Comparison of ENCODE assay signal across 12 mouse cellular contexts in genomic region chr17:57279591-57280224, GRCm38 (mm10). TPM values are rescaled to one million over a fixed set of nuclear protein-coding genes. Genes with fewer than 3 reads are reported as not detected.
DNase-seq lines count a peak whose midpoint lies in the region; ATAC-seq lines count a peak whose summit lies in the region.
"Had no signal": no experiment of that assay in that cellular context is flagged by ENCODE, and none has a peak within 500 bp of the region (broad histone marks: within the 10 kb centered on the region; RNA-seq: fewer than 3 reads in every experiment).

No protein-coding gene starts in this region.

- no peak overlapping the region for H3K9ac ChIP-seq in lung, embryonic 15.5 days
- H3K9ac ChIP-seq: midbrain, embryonic 13.5 days had no signal

- no peaks in the 10 kb centered on the region for H3K27me3 ChIP-seq in lung, embryonic 15.5 days

- no peaks in the 10 kb centered on the region for H3K9me3 ChIP-seq in lung, embryonic 15.5 days
- H3K9me3 ChIP-seq: midbrain, embryonic 13.5 days had no signal

- intact Hi-C loops in heart, postnatal 10 days (cut with DNase I), result no loop called here

- H3K4me3 ChIP-seq in lung, embryonic 15.5 days, result peak overlapping the region; percentile 5; the same call in 1 of the 2 replicates
- H3K4me3 ChIP-seq: heart, adult 2 months; midbrain, embryonic 13.5 days had no signal

- ATAC-seq in lung, embryonic 15.5 days (ENCODE audit: borderline replicate concordance, extremely low read depth, low FRiP score, low TSS enrichment), result no peak
- ATAC-seq: midbrain, embryonic 13.5 days; Patski had no signal

- no peak overlapping the region for H3K27ac ChIP-seq in lung, embryonic 15.5 days
- H3K27ac ChIP-seq: heart, adult 2 months; midbrain, embryonic 13.5 days had no signal

- 55% methylated on average over 9 of the region's 9 CpGs for WGBS in lung, embryonic 15.5 days

- H3K4me2 ChIP-seq in lung, embryonic 15.5 days, result no peak overlapping the region
- H3K4me2 ChIP-seq: midbrain, embryonic 13.5 days had no signal

- no peaks in the 10 kb centered on the region for H3K36me3 ChIP-seq in lung, embryonic 15.5 days
- H3K36me3 ChIP-seq: midbrain, embryonic 13.5 days had no signal

- peaks cover 15% of the 10 kb centered on the region for H3K4me1 ChIP-seq in lung, embryonic 15.5 days

- no peak for DNase-seq in lung, postnatal 10 days
- DNase-seq in T-cell, adult 2 months (ENCODE audit: low spot score), result peak; percentile 63
- DNase-seq in lung, postnatal 36 days, result peak; percentile 28
- DNase-seq in thymus, postnatal 10 days (ENCODE audit: low spot score in 2 of 2), result peak; percentile 72 to 75
- no peak for DNase-seq in frontal cortex, postnatal 14 days (ENCODE audit: low spot score in 2 of 2)
- no peak for DNase-seq in layer of hippocampus, adult 11-12 months (ENCODE audit: low spot score)
- DNase-seq in heart, postnatal 10 days, result no peak

RNA-seq across cellular contexts. Expression of gene Vav1, which starts 0.8 kb away (rescaled TPM):
- 3.2 and 6.1 TPM in 2 replicates for polyA plus RNA-seq in lung, embryonic 15.5 days (2015; fragmentation: Nextera tagmentation; extraction: Ambion mirVana)
- 1 to 10 TPM; 1.4 to 2.3 TPM for total RNA-seq in heart, postnatal 10 days (2021)
- polyA plus RNA-seq: Patski had no signal

RNA-seq across cellular contexts. Expression of gene Trip10, which starts 30.5 kb away (rescaled TPM):
- polyA plus RNA-seq in lung, embryonic 15.5 days (2015; fragmentation: Nextera tagmentation; extraction: Ambion mirVana), result 49.0 TPM in 2 replicates
- total RNA-seq in heart, postnatal 10 days (2021), result 10 to 100 TPM; 57.8 to 72.1 TPM

RNA-seq across cellular contexts. Expression of gene Gpr108, which starts 31.5 kb away (rescaled TPM):
- polyA plus RNA-seq in lung, embryonic 15.5 days (2015; fragmentation: Nextera tagmentation; extraction: Ambion mirVana), result 33.1 and 37.3 TPM in 2 replicates
- total RNA-seq in heart, postnatal 10 days (2021), result 10 to 100 TPM; 26.5 TPM

RNA-seq across cellular contexts. Expression of gene C3, which starts 51.8 kb away (rescaled TPM):
- 2.5 and 3.7 TPM in 2 replicates for polyA plus RNA-seq in lung, embryonic 15.5 days (2015; fragmentation: Nextera tagmentation; extraction: Ambion mirVana)
- 10 to 100 TPM; 42.3 to 66.3 TPM for total RNA-seq in heart, postnatal 10 days (2021)
- polyA plus RNA-seq: forebrain, embryonic 11.5 days had no signal

Comparison
In these comparisons a context has a peak if more than half of its experiments do, and no peak if none do; other contexts are left out.
1. DNase-seq: peak in T-cell, adult 2 months (single experiment), lung, postnatal 36 days (single experiment) and thymus, postnatal 10 days (2 of 2); none in lung, postnatal 10 days (single experiment), frontal cortex, postnatal 14 days (0 of 2), layer of hippocampus, adult 11-12 months (single experiment) and heart, postnatal 10 days (0 of 2).